9 mouse cellular contexts compared by ENCODE assay signal in genomic region chr1:139346602-139347371, GRCm38 (mm10). TPM values are rescaled to one million over a fixed set of nuclear protein-coding genes. Genes with fewer than 3 reads are reported as not detected.
DNase-seq lines count a peak whose midpoint lies in the region; ATAC-seq and TF ChIP-seq lines count a peak whose summit lies in the region.
"Had no signal": no experiment of that assay in that cellular context is flagged by ENCODE, and none has a peak within 500 bp of the region (broad histone marks: within the 10 kb centered on the region; RNA-seq: fewer than 3 reads in every experiment).

No protein-coding gene starts in this region.

- intact Hi-C loops in left cerebral cortex, postnatal 25 days (cut with DNase I): loop anchor here (5.0 to 10.0 kb wide), 3 partner anchors 76 to 1212 kb away; partner anchors contain the start of gene Zbtb41
- intact Hi-C loops in gastrocnemius, postnatal 14 days (cut with DNase I; ENCODE audit: low total_unique reads): no loop called here

- H3K9ac ChIP-seq in kidney, embryonic 15.5 days: no peak overlapping the region
- H3K9ac ChIP-seq in stomach, postnatal 0 days (ENCODE audit: low read length): no peak overlapping the region
- H3K9ac ChIP-seq: stomach, embryonic 15.5 days had no signal

- TF ChIP-seq EP300 in stomach, postnatal 0 days (optimal IDR thresholded peaks at IDR 0.05): no peak

- no peaks in the 10 kb centered on the region for H3K4me1 ChIP-seq in kidney, embryonic 15.5 days
- H3K4me1 ChIP-seq in stomach, postnatal 0 days (replicated peaks; ENCODE audit: control insufficient read depth, insufficient read depth): no peaks in the 10 kb centered on the region
- H3K4me1 ChIP-seq: stomach, embryonic 15.5 days had no signal

- no peak for DNase-seq in kidney, postnatal 25 days
- DNase-seq in frontal cortex, postnatal 14 days (ENCODE audit: low spot score in 2 of 2): peak; percentile 20 to 43
- peak; percentile 27 to 47 for DNase-seq in left cerebral cortex, postnatal 25 days (ENCODE audit: low spot score in 2 of 2)
- DNase-seq in right cerebral cortex, postnatal 14 days: peak; percentile 18
- no peak for DNase-seq in stomach, postnatal 0 days (ENCODE audit: low spot score)
- no peak for DNase-seq in gastrocnemius, postnatal 14 days
- DNase-seq in ovary, postnatal 10 days (ENCODE audit: low spot score): no peak

- H3K4me2 ChIP-seq in kidney, embryonic 15.5 days: no peak overlapping the region
- H3K4me2 ChIP-seq in stomach, postnatal 0 days (replicated peaks; ENCODE audit: low read depth): no peak overlapping the region
- H3K4me2 ChIP-seq: stomach, embryonic 15.5 days had no signal

- TF ChIP-seq CTCF in stomach, postnatal 0 days (IDR thresholded peaks at IDR 0.05; ENCODE audit: low read depth): no peak

- H3K36me3 ChIP-seq in kidney, embryonic 15.5 days: no peaks in the 10 kb centered on the region
- H3K36me3 ChIP-seq in stomach, postnatal 0 days (ENCODE audit: control insufficient read depth, insufficient read depth, low read length): no peaks in the 10 kb centered on the region
- H3K36me3 ChIP-seq: stomach, embryonic 15.5 days had no signal

- H3K9me3 ChIP-seq in kidney, embryonic 15.5 days (replicated peaks): no peaks in the 10 kb centered on the region
- no peaks in the 10 kb centered on the region for H3K9me3 ChIP-seq in stomach, postnatal 0 days (ENCODE audit: control insufficient read depth, low read length)
- H3K9me3 ChIP-seq: stomach, embryonic 15.5 days had no signal

- H3K27ac ChIP-seq in kidney, embryonic 15.5 days: peak overlapping the region; percentile 42; the same call in 1 of the 2 replicates
- no peak overlapping the region for H3K27ac ChIP-seq in stomach, postnatal 0 days (replicated peaks)
- H3K27ac ChIP-seq: stomach, embryonic 15.5 days had no signal

- H3K27me3 ChIP-seq in kidney, embryonic 15.5 days: no peaks in the 10 kb centered on the region
- H3K27me3 ChIP-seq in stomach, postnatal 0 days (ENCODE audit: control insufficient read depth, insufficient read depth, low read length): no peaks in the 10 kb centered on the region
- H3K27me3 ChIP-seq: stomach, embryonic 15.5 days had no signal

- H3K4me3 ChIP-seq in kidney, embryonic 15.5 days (replicated peaks): no peak overlapping the region
- no peak overlapping the region for H3K4me3 ChIP-seq in stomach, postnatal 0 days (ENCODE audit: low read depth, low read length)
- H3K4me3 ChIP-seq: stomach, embryonic 15.5 days had no signal

- 69% methylated on average over 11 of the region's 11 CpGs for WGBS in kidney, embryonic 15.5 days
- 72% methylated on average over 11 of the region's 11 CpGs for WGBS in stomach, postnatal 0 days

- 0 out of 2 replicates have a peak, but pooled peaks have one; percentile 56 for ATAC-seq in kidney, embryonic 15.5 days (replicated peaks; ENCODE audit: low FRiP score)
- ATAC-seq in stomach, postnatal 0 days (ENCODE audit: low FRiP score, low TSS enrichment): no peak

RNA-seq across cellular contexts. Expression of gene Crb1, which starts 30.1 kb away (rescaled TPM):
- polyA plus RNA-seq in kidney, embryonic 15.5 days (2015; fragmentation: Nextera tagmentation; extraction: Ambion mirVana): 0.23 and 0.28 TPM in 2 replicates
- total RNA-seq in left cerebral cortex, postnatal 25 days (2021): 1 to 10 TPM in 1 of 2 experiments, under 1 TPM in 1; 0.87 to 1.2 TPM
- 0.04 and 0.10 TPM in 2 replicates for polyA plus RNA-seq in stomach, postnatal 0 days (2015; fragmentation: Nextera tagmentation; extraction: Ambion mirVana)
- total RNA-seq in gastrocnemius, postnatal 14 days (2021): not detected

Comparison
In these comparisons a context has a peak if more than half of its experiments do, and no peak if none do; other contexts are left out.
1. DNase-seq: peak in frontal cortex, postnatal 14 days (2 of 2), left cerebral cortex, postnatal 25 days (2 of 2) and right cerebral cortex, postnatal 14 days (single experiment); none in kidney, postnatal 25 days (0 of 2), stomach, postnatal 0 days (single experiment), gastrocnemius, postnatal 14 days (single experiment) and ovary, postnatal 10 days (single experiment).